Mouse (Mus musculus) heart, postnatal 4 days (tissue): ENCODE measurements around the gene 3300002I08Rik. TPM values are rescaled to one million over a fixed set of nuclear protein-coding genes. Genes with fewer than 3 reads are reported as not detected.
A peak's percentile ranks its signal among the peaks of the same experiment; 100 is the strongest.
"Not testable (repeated sequence)": the region's sequence is repeated elsewhere in the genome, so short reads cannot be mapped to it uniquely, and the experiment has no call there.

Source experiments
- DNase-seq: peaks from one replicate; pipeline ENCODE4 v3.0.0; 2021
- total RNA-seq, 2 experiments: library from RNA; stranded (reverse); gene quantifications; 2 replicates each; pipeline ENCODE4 v1.2.3; 2021

Gene 3300002I08Rik
- total RNA-seq, result 1 to 10 TPM; 4.6 to 5.7 TPM

DNA sequence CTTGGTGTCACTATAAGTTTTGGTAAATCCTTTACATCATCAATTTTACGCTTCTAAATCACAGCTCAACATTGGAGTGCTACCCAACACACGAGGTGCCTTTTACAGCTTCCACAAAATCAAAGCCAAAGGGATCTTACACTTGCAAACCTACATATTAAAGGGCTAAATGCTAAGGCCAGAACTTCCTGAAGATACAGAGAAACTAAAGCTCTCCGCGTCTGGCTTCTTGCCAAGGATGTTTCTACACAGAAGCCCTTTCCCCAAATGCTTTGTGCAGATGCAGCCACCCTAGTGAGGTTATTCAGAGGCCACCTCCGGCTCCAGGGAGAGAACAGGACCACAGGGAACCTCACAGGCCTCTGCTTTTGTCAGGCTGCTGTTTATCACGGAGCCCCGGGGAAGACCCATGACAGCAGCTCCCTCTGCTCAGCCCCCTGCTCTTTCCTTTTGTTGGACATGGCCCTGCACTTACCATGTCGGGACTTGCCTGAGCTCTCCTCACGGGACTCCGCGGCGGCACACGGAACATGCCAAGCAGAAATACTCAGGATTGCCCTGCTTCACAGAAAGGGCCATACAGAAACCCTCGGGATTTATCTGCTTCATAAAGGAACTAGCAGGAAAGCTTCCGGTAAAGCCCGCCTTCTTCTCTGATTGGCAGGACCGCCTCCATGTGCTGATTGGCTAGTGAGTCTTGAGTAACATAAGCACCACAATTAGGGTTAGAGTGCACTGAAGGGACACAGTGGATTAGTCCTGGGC is at the start of gene 3300002I08Rik:
Gene 3300002I08Rik, minus strand, starts transcription at position 653 of the 765 bp plus-strand sequence.
- DNase-seq, result peak; percentile 89

DNA sequence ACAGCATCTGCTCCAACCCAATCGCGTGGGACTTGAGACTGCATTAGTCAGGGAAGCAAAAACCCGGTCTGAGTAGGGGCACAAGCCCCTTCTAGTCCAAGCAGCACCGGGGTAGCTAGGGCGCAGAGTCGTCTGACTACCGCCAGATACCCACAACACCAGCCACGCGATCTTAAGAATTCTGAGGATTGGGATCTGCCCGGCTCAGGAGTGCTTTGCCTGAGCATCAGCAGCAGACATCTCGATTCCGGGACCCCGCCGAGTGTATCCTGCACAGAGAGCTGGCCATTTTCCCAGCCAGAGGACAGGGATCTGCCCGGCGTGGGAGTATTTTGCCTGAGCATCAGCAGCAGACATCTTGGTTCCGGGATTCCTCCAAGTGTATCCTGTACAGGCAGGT is 49.6 kb upstream of the 3300002I08Rik start:
- not testable (repeated sequence) for DNase-seq

DNA sequence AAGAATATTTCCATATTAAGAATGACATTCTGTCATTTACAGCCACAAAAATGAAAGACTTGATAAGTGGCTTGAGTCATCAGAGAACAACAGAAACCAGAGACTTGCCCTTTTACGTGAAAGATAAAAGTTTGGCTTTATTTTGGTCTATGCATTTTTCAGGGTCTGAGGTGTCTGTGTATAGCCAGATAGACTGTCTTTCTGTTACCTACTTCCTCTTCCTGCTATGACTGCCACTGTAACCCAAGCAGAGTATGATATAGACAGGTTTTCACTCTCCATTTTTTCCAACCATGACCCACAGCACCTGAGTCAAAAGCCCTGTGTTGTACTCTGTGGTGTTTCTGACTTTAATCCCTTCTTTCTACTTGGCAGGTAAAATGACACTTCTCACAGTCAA is 27.6 kb upstream of the 3300002I08Rik start:
- DNase-seq, result no peak

DNA sequence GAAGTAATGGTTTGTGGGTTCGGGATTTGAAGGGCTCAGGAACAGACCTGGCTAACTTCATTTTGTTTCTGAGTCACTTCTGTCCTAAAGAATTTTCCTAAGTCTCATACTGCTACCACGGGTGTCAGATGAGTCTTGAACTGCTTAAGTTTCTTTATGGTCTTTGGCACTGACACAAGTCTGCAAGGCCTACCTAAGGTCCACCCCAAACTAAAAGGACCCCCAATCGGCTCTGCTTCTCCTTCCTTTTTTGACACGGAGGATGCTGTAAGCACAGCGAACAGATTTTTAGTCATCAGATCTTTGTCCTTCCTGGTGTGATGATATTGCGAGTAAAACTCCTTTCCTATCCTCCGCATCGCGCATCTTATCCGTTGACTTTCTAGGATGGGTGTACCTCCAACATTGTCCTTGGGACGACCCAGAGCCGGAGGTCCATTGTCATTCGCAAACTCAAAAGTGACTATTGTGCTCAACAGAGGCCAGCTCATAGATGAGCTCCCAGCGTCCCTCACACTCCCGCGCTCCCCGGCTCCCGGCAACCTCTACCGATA is 23.1 kb upstream of the 3300002I08Rik start:
- DNase-seq, result not testable (repeated sequence)

DNA sequence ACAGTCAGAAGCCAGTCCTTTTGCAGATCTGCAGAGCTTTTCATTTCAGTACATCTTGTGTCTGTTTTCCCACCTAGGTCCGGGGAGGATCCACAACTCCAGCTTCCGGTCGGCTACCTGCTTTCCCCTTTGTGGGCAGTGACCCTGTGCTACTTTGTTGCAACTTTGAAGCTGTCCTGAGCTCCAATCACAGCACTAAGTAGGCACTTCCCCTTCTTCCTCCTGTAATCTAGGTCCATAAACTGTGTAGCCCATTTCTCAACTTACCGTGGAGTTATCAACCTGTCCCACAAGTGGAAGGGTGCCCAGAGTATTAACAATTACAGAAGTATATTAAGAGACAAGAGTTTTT is 289 bp upstream of the 3300002I08Rik start:
- DNase-seq, result no peak

DNA sequence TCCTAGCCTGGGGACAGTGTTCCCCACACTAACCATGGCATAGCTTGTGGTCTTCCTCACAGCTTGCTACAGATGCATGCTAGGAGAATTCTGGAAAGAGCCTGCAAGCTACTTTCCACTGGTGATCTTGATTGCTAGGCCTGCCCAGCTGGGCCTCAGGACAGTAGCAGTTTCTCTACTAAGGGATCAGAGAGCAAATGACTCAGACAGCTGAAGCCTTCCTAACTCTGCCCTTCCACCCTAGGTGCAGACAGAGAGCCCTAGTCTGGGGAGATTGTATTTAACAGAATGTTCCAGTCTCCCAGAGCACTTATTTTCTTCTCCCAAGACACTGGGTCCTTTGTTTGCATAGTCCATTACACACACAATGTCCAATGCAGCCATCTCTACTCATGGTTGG is 5.4 kb downstream of the 3300002I08Rik start:
- DNase-seq, result not testable (repeated sequence)

DNA sequence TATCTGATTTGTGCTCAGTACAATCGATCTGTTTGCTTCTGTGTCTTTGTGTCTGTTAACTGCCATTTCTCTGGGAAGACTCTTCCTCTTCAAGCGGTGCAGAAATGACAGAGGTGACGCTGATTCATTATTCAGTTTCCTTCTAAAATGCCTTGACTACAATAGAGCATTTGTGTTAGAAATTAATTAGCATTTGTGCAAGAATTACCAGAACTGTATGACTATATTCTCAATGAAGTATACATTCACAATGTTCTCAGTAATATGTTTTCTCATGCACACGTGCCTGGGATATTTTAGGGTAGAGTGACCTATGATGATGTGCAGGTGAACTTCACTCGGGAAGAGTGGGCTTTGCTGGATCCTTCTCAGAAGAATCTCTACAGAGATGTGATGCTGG is 39.2 kb downstream of the 3300002I08Rik start, which contains the start of gene Gm10130:
Gene Gm10130, plus strand, starts transcription at position 301 of the 400 bp plus-strand sequence.
- DNase-seq, result no peak

DNA sequence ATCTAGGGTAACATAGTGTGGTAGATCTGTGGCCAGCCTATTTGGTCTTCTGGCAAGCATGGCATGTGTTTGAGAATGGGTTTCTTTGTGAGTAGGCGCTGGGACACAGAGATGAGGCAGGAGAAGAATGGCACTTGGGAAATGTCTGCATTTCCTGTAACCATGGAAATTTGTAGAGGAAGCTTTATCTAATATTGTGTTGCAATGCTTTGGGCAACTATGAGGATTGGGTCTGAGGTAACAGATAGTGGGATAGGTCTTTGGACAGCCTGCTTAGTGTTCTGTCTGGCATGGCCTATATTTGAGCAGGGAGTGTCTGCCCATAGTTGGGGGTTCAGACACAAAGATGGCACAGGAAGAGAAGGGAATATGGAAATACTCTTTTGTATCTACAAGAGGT is 43.6 kb downstream of the 3300002I08Rik start:
- DNase-seq, result no peak

DNA sequence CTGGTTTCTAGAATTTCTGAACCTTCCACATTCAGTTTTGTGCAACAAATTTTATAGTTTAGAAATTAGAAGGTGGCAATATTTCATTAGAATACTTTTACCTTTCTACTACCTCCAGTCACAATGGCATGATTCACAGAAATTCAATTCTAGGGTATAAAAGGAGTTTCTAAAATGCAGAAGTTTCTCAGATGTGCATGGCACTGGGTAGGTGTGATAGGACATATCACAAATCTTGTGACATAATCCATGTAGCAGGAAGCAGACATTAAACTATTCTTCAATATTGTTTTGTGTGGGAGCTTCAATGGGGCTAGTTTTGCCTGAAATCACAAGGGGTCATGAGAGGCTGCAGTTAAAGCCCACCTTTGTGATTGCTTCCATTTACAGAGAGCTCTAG is 46.4 kb downstream of the 3300002I08Rik start:
- no peak for DNase-seq

DNA sequence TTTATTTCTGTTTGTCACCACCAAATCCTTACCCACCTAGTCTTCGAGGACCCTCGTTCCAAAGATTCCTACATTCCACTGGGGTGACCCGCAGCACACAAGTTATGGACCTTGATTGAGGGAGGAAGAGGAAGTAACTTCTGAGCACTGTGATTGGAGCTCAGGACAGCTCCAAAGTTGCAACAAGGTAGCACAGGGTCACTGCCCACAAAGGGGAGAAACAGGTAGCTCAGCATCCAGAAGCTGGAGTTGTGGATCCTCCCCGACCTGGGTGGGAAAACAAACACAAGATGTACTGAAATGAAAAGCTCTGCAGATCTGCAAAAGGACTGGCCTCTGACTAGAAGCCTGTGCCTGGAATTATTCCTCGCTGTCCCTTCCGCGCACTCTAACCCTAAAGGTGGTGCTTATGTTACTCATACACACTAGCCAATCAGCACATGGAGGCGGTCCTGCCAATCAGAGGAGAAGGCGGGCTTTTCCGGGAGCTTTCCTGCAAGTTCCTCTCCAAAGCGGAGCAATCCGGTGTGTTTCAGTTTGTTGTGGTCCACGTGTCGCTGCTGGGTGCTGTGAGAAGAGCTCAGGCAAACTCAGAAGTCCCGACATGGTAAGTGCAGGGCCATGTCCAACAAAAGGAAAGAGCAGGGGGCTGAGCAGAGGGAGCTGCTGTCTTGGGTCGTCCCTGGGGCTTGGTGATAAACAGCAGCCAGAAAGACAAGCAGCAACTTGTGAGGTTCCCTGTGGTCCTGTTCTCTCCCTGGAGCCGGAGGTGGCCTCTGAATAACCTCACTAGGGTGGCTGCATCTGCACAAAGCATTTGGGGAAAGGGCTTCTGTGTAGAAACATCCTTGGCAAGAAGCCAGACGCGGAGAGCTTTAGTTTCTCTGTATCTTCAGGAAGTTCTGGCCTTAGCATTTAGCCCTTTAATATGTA is 51.3 kb downstream of the 3300002I08Rik start:
- DNase-seq, result peak; percentile 93

DNA sequence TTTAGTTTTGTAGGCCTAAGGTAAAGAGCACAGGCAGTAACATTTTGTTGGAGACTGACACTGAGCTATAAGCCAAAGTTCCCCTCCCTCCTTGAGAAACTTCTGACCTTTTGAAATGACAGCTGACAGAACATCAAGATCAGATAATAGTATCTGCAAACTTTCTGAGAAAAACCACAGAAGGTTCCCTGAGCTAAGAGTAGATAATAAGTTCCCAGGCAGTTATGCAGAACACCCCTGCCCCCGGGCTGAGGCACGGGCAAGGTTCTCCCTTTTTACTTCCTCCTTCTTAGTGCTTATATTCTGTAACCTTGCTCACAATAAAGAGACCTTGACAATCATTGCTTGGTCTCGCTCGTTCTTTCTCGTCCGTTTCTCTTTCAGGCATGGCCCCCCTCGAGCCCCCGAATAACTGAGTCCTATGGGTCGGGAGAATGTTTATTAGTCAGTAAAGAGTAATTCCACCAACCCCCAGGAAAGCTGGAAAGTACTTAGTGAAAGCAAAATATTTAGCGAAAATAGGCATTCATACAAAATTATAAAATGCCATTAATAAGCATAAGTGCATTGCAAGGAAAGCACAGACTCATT is 55.3 kb downstream of the 3300002I08Rik start:
- no peak for DNase-seq

DNA sequence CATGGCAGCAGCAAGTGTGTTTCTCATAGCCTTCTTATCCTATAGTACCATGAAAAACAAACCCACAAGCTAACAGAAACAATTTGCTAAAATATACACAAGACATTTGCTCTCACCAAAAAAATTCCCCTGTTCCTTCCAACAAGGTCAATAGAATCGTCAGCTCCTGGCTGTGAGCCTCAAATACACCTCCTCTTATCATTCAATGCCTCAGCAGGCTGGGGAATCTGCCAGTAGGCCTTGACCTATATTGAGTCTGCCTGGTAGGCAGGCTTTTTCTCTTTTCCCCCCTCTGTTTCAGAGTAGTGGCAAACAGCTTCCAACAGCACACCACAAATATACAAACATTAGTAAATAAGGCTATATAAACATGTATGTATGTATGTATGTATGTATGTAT is 63.5 kb downstream of the 3300002I08Rik start:
- peak; percentile 10 for DNase-seq

DNA sequence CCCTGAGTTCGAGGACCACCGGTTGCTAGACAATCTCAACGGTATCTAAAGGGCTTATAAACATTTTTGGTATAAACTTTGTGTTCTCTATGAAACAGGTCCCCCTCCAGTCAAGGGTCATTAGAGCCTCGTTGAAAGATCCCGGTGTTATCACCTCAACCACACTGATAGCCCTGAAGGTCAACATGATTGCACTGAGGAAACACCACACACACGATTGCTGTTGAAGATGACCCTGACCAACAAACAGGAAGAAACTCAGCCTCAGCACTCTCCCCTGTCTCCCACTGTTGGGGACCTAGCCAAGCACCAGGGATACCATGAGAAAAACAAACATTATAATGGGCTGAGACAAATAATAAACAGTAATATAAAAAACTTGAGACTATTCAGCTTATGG is 68.9 kb downstream of the 3300002I08Rik start:
- no peak for DNase-seq

Other genes starting within 250 kb of the 3300002I08Rik start
- gene Zfp120, start 226.1 kb downstream of the 3300002I08Rik start, total RNA-seq, result 1 to 10 TPM; 5.0 to 5.4 TPM
- not detected for gene Gm10770, start 183.1 kb downstream of the 3300002I08Rik start, total RNA-seq
- not detected for gene Gm14139, start 181.0 kb downstream of the 3300002I08Rik start, total RNA-seq
- 1 to 10 TPM; 3.6 to 3.9 TPM for gene Zfp937, start 144.7 kb downstream of the 3300002I08Rik start, total RNA-seq
- gene Gm21994, start 107.2 kb downstream of the 3300002I08Rik start, total RNA-seq, result 1 to 10 TPM; 2.4 to 3.5 TPM
- gene Gm14124, start 105.2 kb downstream of the 3300002I08Rik start, total RNA-seq, result not detected
- 1 to 10 TPM; 2.8 TPM for gene Gm10130, start 39.1 kb downstream of the 3300002I08Rik start, total RNA-seq
- gene Zfp442, start 88.7 kb upstream of the 3300002I08Rik start, total RNA-seq, result 1 to 10 TPM; 6.3 to 7.1 TPM
- gene Zfp345, start 122.3 kb upstream of the 3300002I08Rik start, total RNA-seq, result under 1 TPM; 0.17 to 0.25 TPM
- not detected for gene Cst7, start 207.7 kb upstream of the 3300002I08Rik start, total RNA-seq
- gene Apmap, start 245.8 kb upstream of the 3300002I08Rik start, total RNA-seq, result 10 to 100 TPM; 33.5 to 37.6 TPM